Mouse (Mus musculus) G1E (cell line): ENCODE results near the gene Phf19. TPM values are rescaled to one million over a fixed set of nuclear protein-coding genes. Genes with fewer than 3 reads are reported as not detected.

Experiments used
- ATAC-seq: 2 replicates; pipeline ENCODE4 v1.8.0; 2016; ENCODE audit warnings: mild to moderate bottlenecking; ENCODE audit not compliant: insufficient number of reproducible peaks, poor library complexity, low FRiP score, severe bottlenecking; ENCODE audit errors: extremely low read depth
- DNase-seq: peaks from one replicate; pipeline ENCODE4 v3.0.0; 2012; ENCODE audit warnings: low spot score
- H3K27me3 ChIP-seq: 2 replicates; pipeline ENCODE4 v1.6.1; 2012; ENCODE audit warnings: mild to moderate bottlenecking, low read length, inconsistent platforms; ENCODE audit not compliant: insufficient read depth
- H3K36me3 ChIP-seq: replicated peaks from 2 replicates; pipeline ENCODE3; 2012; ENCODE audit warnings: mild to moderate bottlenecking, inconsistent platforms
- H3K4me1 ChIP-seq: 2 replicates; pipeline ENCODE4 v1.6.1; 2012; ENCODE audit warnings: low read depth, low read length, inconsistent platforms, mixed read lengths; ENCODE audit not compliant: insufficient read depth
- H3K4me3 ChIP-seq: 2 replicates; pipeline ENCODE4 v1.5.1; 2012; ENCODE audit warnings: low read depth, mild to moderate bottlenecking, inconsistent platforms, low read length, moderate library complexity, mixed read lengths
- H3K9me3 ChIP-seq: replicated peaks from 2 replicates; pipeline ENCODE4 v1.6.1; 2012; ENCODE audit warnings: inconsistent platforms
- CTCF ChIP-seq: IDR thresholded peaks from 2 replicates; pipeline ENCODE4 v1.5.1; 2012; ENCODE audit warnings: low read depth, low read length, inconsistent platforms, mixed read lengths
- GATA1 ChIP-seq: IDR thresholded peaks from 2 replicates; pipeline ENCODE4 v1.6.1; 2012; ENCODE audit warnings: borderline replicate concordance, low read length, inconsistent platforms, mixed read lengths
- GATA2 ChIP-seq: IDR thresholded peaks from 2 replicates; pipeline ENCODE4 v1.6.1; 2012; ENCODE audit warnings: low read depth, low read length, inconsistent platforms, borderline replicate concordance
- POLR2AphosphoS5 ChIP-seq: IDR thresholded peaks from 2 replicates; pipeline ENCODE4 v1.6.1; 2012; ENCODE audit warnings: low read depth, low read length, inconsistent platforms; ENCODE audit not compliant: insufficient replicate concordance
- TAL1 ChIP-seq: conservative IDR thresholded peaks from 2 replicates; pipeline ENCODE4 v1.6.1; 2012; ENCODE audit warnings: low read depth, low read length, inconsistent platforms, mixed read lengths
- polyA plus RNA-seq: library from polyadenylated mRNA; stranded (reverse); fragments of >175 nt; gene quantifications from 2 replicates; pipeline ENCODE4 v1.2.3, GENCODE M21; 2012
- total RNA-seq, 2 experiments: library from RNA; stranded (forward) in 1 of 2; stranded (reverse) in 1 of 2; fragments of 200-1000 nt in 1 of 2; fragments of >200 nt in 1 of 2; fragmentation: Nextera tagmentation in 1 of 2; gene quantifications; 2 replicates each; pipeline ENCODE4 v1.2.3; 2014 to 2017

Gene Phf19
- total and polyA plus RNA-seq, 3 experiments: 0.01 to 0.66 TPM; not detected in 1

- Histone ChIP-seq H3K27me3 (peaks cover 45% of the 10 kb centered on the region), H3K4me1 (peaks cover 21% of the 10 kb centered on the region), H3K4me3 (no peak within 1 kb of the TSS), H3K9me3 (no peaks in the 10 kb centered on the region), H3K36me3 (peaks cover 3% of the 10 kb centered on the region)
- DNase-seq: no peak
- ATAC-seq: no peak
- TF ChIP-seq POLR2AphosphoS5: no peak
- TF ChIP-seq GATA2: no peak
- no peak for TF ChIP-seq GATA1
- TF ChIP-seq CTCF: no peak
- TF ChIP-seq TAL1: no peak
These were observed 39.6 kb downstream of the Phf19 start, which contains the start of gene Cutal for GRCm38 (mm10) chr2:34874271-34874670. TSS of gene Cutal (plus strand) at chr2:34874396.

- no peak for TF ChIP-seq TAL1
- TF ChIP-seq CTCF: no peak
- no peak for TF ChIP-seq POLR2AphosphoS5
- no peak for TF ChIP-seq GATA1
- no peak for TF ChIP-seq GATA2
- H3K36me3 ChIP-seq: peaks cover 33% of the 10 kb centered on the region
- H3K9me3 ChIP-seq: no peaks in the 10 kb centered on the region
- peaks cover 16% of the 10 kb centered on the region for H3K27me3 ChIP-seq
- peak overlapping the region; percentile 98 for H3K4me3 ChIP-seq
- H3K4me1 ChIP-seq: peaks cover 49% of the 10 kb centered on the region
- ATAC-seq (peak; percentile 79), DNase-seq (peak; percentile 93)
These were observed 43.0 kb downstream of the Phf19 start for GRCm38 (mm10) chr2:34870520-34871474.

GRCm38 (mm10) chr2:34869680-34870079 is 44.1 kb downstream of the Phf19 start:
- DNase-seq: peak; percentile 65
- H3K9me3 ChIP-seq: no peaks in the 10 kb centered on the region
- TF ChIP-seq CTCF (no peak), GATA1 (no peak), TAL1 (no peak), POLR2AphosphoS5 (no peak), GATA2 (no peak)
- peak; percentile 70; the same call in 1 of the 2 replicates for ATAC-seq
- peak overlapping the region; percentile 98 for H3K4me3 ChIP-seq
- H3K36me3 ChIP-seq: peaks cover 44% of the 10 kb centered on the region
- peaks cover 12% of the 10 kb centered on the region for H3K27me3 ChIP-seq
- peaks cover 49% of the 10 kb centered on the region for H3K4me1 ChIP-seq

- TF ChIP-seq GATA1 (no peak), TAL1 (no peak), CTCF (no peak), GATA2 (no peak), POLR2AphosphoS5 (no peak)
- H3K4me1 ChIP-seq: peaks cover 7% of the 10 kb centered on the region; the same call in 1 of the 2 replicates
- no peak overlapping the region for H3K4me3 ChIP-seq
- ATAC-seq (no peak), DNase-seq (no peak)
- no peaks in the 10 kb centered on the region for H3K9me3 ChIP-seq
- H3K36me3 ChIP-seq: peaks cover 91% of the 10 kb centered on the region
- H3K27me3 ChIP-seq: no peaks in the 10 kb centered on the region
These were observed 56.1 kb downstream of the Phf19 start for GRCm38 (mm10) chr2:34857728-34858127.

GRCm38 (mm10) chr2:34855265-34855664 is 58.6 kb downstream of the Phf19 start:
- TF ChIP-seq CTCF (no peak), TAL1 (no peak), GATA1 (no peak), POLR2AphosphoS5 (no peak), GATA2 (no peak)

GRCm38 (mm10) chr2:34847702-34848101 is 66.1 kb downstream of the Phf19 start:
- TF ChIP-seq GATA2 (no peak), CTCF (no peak), POLR2AphosphoS5 (no peak), TAL1 (no peak)

More at GRCm38 (mm10) chr2:34855265-34855664, 58.6 kb downstream of the Phf19 start:
- H3K4me3 ChIP-seq: no peak overlapping the region
- no peaks in the 10 kb centered on the region for H3K27me3 ChIP-seq
- H3K36me3 ChIP-seq: peaks cover 96% of the 10 kb centered on the region
- no peak for DNase-seq
- H3K4me1 ChIP-seq: peaks cover 7% of the 10 kb centered on the region; the same call in 1 of the 2 replicates
- H3K9me3 ChIP-seq: no peaks in the 10 kb centered on the region
- ATAC-seq: no peak

More at GRCm38 (mm10) chr2:34847702-34848101, 66.1 kb downstream of the Phf19 start:
- Histone ChIP-seq H3K36me3 (peaks cover 39% of the 10 kb centered on the region), H3K27me3 (peaks cover 5% of the 10 kb centered on the region; the same call in 1 of the 2 replicates), H3K9me3 (no peaks in the 10 kb centered on the region), H3K4me3 (no peak overlapping the region), H3K4me1 (no peaks in the 10 kb centered on the region; the same call in 1 of the 2 replicates)
- no peak for ATAC-seq
- DNase-seq: no peak

Other genes with a start within 250 kb of the Phf19 start
- 89.2 and 102 TPM in 2 replicates for gene Gapvd1, start 158.8 kb downstream of the Phf19 start, total RNA-seq (2014; fragmentation: Nextera tagmentation)
- 83.0 and 95.0 TPM in 2 replicates for gene Gapvd1, start 158.8 kb downstream of the Phf19 start, total RNA-seq (2017)
- gene Gapvd1, start 158.8 kb downstream of the Phf19 start, polyA plus RNA-seq: 16.6 and 23.5 TPM in 2 replicates
- 117 and 127 TPM in 2 replicates for gene Hspa5, start 142.1 kb downstream of the Phf19 start, total RNA-seq (2014; fragmentation: Nextera tagmentation)
- 337 and 367 TPM in 2 replicates for gene Hspa5, start 142.1 kb downstream of the Phf19 start, total RNA-seq (2017)
- gene Hspa5, start 142.1 kb downstream of the Phf19 start, polyA plus RNA-seq: 48.4 and 59.2 TPM in 2 replicates
- gene Rabepk, start 114.1 kb downstream of the Phf19 start, total RNA-seq (2014; fragmentation: Nextera tagmentation): 16.0 and 21.1 TPM in 2 replicates
- 31.8 and 36.9 TPM in 2 replicates for gene Rabepk, start 114.1 kb downstream of the Phf19 start, total RNA-seq (2017)
- 9.1 and 11.6 TPM in 2 replicates for gene Rabepk, start 114.1 kb downstream of the Phf19 start, polyA plus RNA-seq
- 60.0 and 74.7 TPM in 2 replicates for gene Fbxw2, start 87.7 kb downstream of the Phf19 start, total RNA-seq (2014; fragmentation: Nextera tagmentation)
- 99.5 and 104 TPM in 2 replicates for gene Fbxw2, start 87.7 kb downstream of the Phf19 start, total RNA-seq (2017)
- gene Fbxw2, start 87.7 kb downstream of the Phf19 start, polyA plus RNA-seq: 22.7 and 26.1 TPM in 2 replicates
- 0.58 TPM in 1 of 2 replicates, not detected in the other for gene Gm34653, start 81.0 kb downstream of the Phf19 start, total RNA-seq (2014; fragmentation: Nextera tagmentation)
- gene Gm34653, start 81.0 kb downstream of the Phf19 start, total RNA-seq (2017): 0.38 and 0.46 TPM in 2 replicates
- not detected in 2 replicates for gene Gm34653, start 81.0 kb downstream of the Phf19 start, polyA plus RNA-seq
- not detected in 2 replicates for gene Cutal, start 39.6 kb downstream of the Phf19 start, total RNA-seq (2014; fragmentation: Nextera tagmentation)
- 0.06 TPM in 1 of 2 replicates, not detected in the other for gene Cutal, start 39.6 kb downstream of the Phf19 start, total RNA-seq (2017)
- gene Cutal, start 39.6 kb downstream of the Phf19 start, polyA plus RNA-seq: 0.02 TPM in 1 of 2 replicates, not detected in the other
- gene Psmd5, start 39.1 kb downstream of the Phf19 start, total RNA-seq (2014; fragmentation: Nextera tagmentation): 76.4 and 77.9 TPM in 2 replicates
- gene Psmd5, start 39.1 kb downstream of the Phf19 start, total RNA-seq (2017): 44.7 and 49.3 TPM in 2 replicates
- 12.0 and 13.4 TPM in 2 replicates for gene Psmd5, start 39.1 kb downstream of the Phf19 start, polyA plus RNA-seq
- not detected in 2 replicates for gene Traf1, start 47.7 kb upstream of the Phf19 start, total RNA-seq (2014; fragmentation: Nextera tagmentation)
- 0.12 and 0.27 TPM in 2 replicates for gene Traf1, start 47.7 kb upstream of the Phf19 start, total RNA-seq (2017)
- gene Traf1, start 47.7 kb upstream of the Phf19 start, polyA plus RNA-seq: not detected in 2 replicates
- not detected in 2 replicates for gene Hc, start 147.4 kb upstream of the Phf19 start, total RNA-seq (2014; fragmentation: Nextera tagmentation)
- 0.22 and 0.23 TPM in 2 replicates for gene Hc, start 147.4 kb upstream of the Phf19 start, total RNA-seq (2017)
- not detected in 2 replicates for gene Hc, start 147.4 kb upstream of the Phf19 start, polyA plus RNA-seq
- 3.0 and 3.6 TPM in 2 replicates for gene AI182371, start 187.5 kb upstream of the Phf19 start, total RNA-seq (2014; fragmentation: Nextera tagmentation)
- gene AI182371, start 187.5 kb upstream of the Phf19 start, total RNA-seq (2017): 1.6 and 2.3 TPM in 2 replicates
- 0.07 and 0.08 TPM in 2 replicates for gene AI182371, start 187.5 kb upstream of the Phf19 start, polyA plus RNA-seq
- gene Cntrl, start 195.5 kb upstream of the Phf19 start, total RNA-seq (2014; fragmentation: Nextera tagmentation): 86.1 and 93.5 TPM in 2 replicates
- 62.7 and 70.5 TPM in 2 replicates for gene Cntrl, start 195.5 kb upstream of the Phf19 start, total RNA-seq (2017)
- gene Cntrl, start 195.5 kb upstream of the Phf19 start, polyA plus RNA-seq: 11.0 and 13.7 TPM in 2 replicates